Mouse (Mus musculus) kidney, adult 2 months (tissue): ENCODE data around the gene Lgals8. TPM values are rescaled to one million over a fixed set of nuclear protein-coding genes. Genes with fewer than 3 reads are reported as not detected.
A peak's percentile ranks its signal among the peaks of the same experiment; 100 is the strongest.

Experiments
- DNase-seq: peaks from one replicate; pipeline ENCODE4 v3.0.0; 2021
- H3K27ac ChIP-seq: fragments of 200-500 bp; 2 replicates; pipeline ENCODE4 v1.5.1; 2012; ENCODE audit warnings: low read depth, low read length, control low read depth, inconsistent platforms; ENCODE audit not compliant: insufficient read depth
- H3K27me3 ChIP-seq: fragments of 200-500 bp; replicated peaks from 2 replicates; pipeline ENCODE4 v1.6.1; 2012; ENCODE audit warnings: mild to moderate bottlenecking, moderate library complexity, low read length, inconsistent platforms; ENCODE audit not compliant: control insufficient read depth, insufficient read depth
- H3K36me3 ChIP-seq: fragments of 200-500 bp; 2 replicates; pipeline ENCODE4 v1.6.1; 2012; ENCODE audit warnings: mild to moderate bottlenecking, moderate library complexity, low read length, inconsistent platforms; ENCODE audit not compliant: control insufficient read depth, insufficient read depth
- H3K4me1 ChIP-seq: fragments of 200-500 bp; 2 replicates; pipeline ENCODE4 v1.6.1; 2011; ENCODE audit warnings: low read length; ENCODE audit not compliant: control insufficient read depth, insufficient read depth
- H3K4me3 ChIP-seq: fragments of 200-500 bp; 2 replicates; pipeline ENCODE4 v1.5.1; 2011; ENCODE audit warnings: mild to moderate bottlenecking, low read depth, low read length, control low read depth; ENCODE audit not compliant: insufficient read depth
- CTCF ChIP-seq: fragments of 200-500 bp; conservative IDR thresholded peaks from 2 replicates; pipeline ENCODE4 v1.5.1; 2011; ENCODE audit warnings: low read depth, mild to moderate bottlenecking, control low read depth, low read length, moderate library complexity, mixed read lengths; ENCODE audit not compliant: insufficient read depth, insufficient read length
- POLR2A ChIP-seq: fragments of 200-500 bp; IDR thresholded peaks from one replicate; pipeline ENCODE4 v1.6.1; 2011; ENCODE audit warnings: low read depth, low read length, control low read depth
- WGBS: fragments of 180-500 bp; shearing (Covaris S2); methylation state at CpG from one replicate; pipeline ENCODE4 v1.1.7; 2018; 5-methylcytosine and 5-hydroxymethylcytosine counted together
- polyA plus RNA-seq: library from polyadenylated mRNA; depleted of rRNA; stranded (reverse); fragments of >200 nt; gene quantifications from 2 replicates; pipeline ENCODE4 v1.2.3, GENCODE M21; 2012

Gene Lgals8
- polyA plus RNA-seq, 1 experiment: 40.3 TPM

- DNase-seq: peak; percentile 97
- WGBS: under 1% methylated on average over 59 of the region's 59 CpGs
- Histone ChIP-seq H3K36me3 (no peaks in the 10 kb centered on the region), H3K4me3 (peak overlapping the region; percentile 99), H3K27ac (peak overlapping the region; percentile 91), H3K4me1 (peaks cover 9% of the 10 kb centered on the region), H3K27me3 (no peaks in the 10 kb centered on the region)
- TF ChIP-seq POLR2A: peak; percentile 30
- no peak for TF ChIP-seq CTCF
These were observed 3.6 kb downstream of the Lgals8 start for GRCm38 (mm10) chr13:12460881-12461729.

GRCm38 (mm10) chr13:12460443-12460842 is 4.3 kb downstream of the Lgals8 start:
- DNase-seq: peak; percentile 82

DNA sequence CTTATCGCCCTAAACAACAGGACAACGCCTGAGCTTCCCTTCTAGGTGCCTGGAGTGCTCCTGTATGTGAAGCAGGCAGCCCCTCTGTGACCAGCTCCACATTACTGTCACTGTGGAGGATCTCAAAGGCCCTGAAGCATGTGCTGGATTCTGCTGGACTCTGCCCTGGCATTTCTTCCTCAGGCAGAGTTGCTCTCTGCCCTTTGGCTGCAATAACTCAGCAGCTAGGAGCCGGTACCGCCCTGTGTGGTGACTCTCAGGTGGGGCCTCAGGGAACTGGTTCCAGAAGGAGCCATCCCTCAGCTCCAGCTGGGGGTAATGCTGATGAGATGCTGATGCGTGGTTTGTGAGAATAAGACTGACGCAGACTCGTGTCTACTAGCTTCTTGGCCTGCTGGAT is 8.0 kb downstream of the Lgals8 start:
- H3K4me1 ChIP-seq: peaks cover 21% of the 10 kb centered on the region
- H3K4me3 ChIP-seq: no peak overlapping the region
- peak; percentile 85 for DNase-seq
- TF ChIP-seq POLR2A: no peak
- TF ChIP-seq CTCF: no peak
- H3K27ac ChIP-seq: peak overlapping the region; percentile 85
- no peaks in the 10 kb centered on the region for H3K36me3 ChIP-seq
- no peaks in the 10 kb centered on the region for H3K27me3 ChIP-seq
- WGBS: 63% methylated on average over 7 of the region's 7 CpGs

More at GRCm38 (mm10) chr13:12460443-12460842, 4.3 kb downstream of the Lgals8 start:
- Histone ChIP-seq H3K27me3 (no peaks in the 10 kb centered on the region), H3K36me3 (no peaks in the 10 kb centered on the region), H3K27ac (peak overlapping the region; percentile 91), H3K4me1 (peaks cover 15% of the 10 kb centered on the region), H3K4me3 (peak overlapping the region; percentile 99)
- TF ChIP-seq POLR2A (no peak), CTCF (no peak)
- under 1% methylated on average over 8 of the region's 8 CpGs for WGBS

GRCm38 (mm10) chr13:12454686-12455390 is 9.9 kb downstream of the Lgals8 start:
- peak; percentile 65 for DNase-seq
- H3K27me3 ChIP-seq: no peaks in the 10 kb centered on the region
- H3K4me3 ChIP-seq: no peak overlapping the region
- WGBS: 67% methylated on average over 7 of the region's 7 CpGs
- peak overlapping the region; percentile 37; the same call in 1 of the 2 replicates for H3K27ac ChIP-seq
- peaks cover 20% of the 10 kb centered on the region for H3K4me1 ChIP-seq
- TF ChIP-seq POLR2A: no peak
- no peak for TF ChIP-seq CTCF
- H3K36me3 ChIP-seq: no peaks in the 10 kb centered on the region

- Histone ChIP-seq H3K4me3 (no peak overlapping the region), H3K27ac (no peak overlapping the region), H3K36me3 (no peaks in the 10 kb centered on the region), H3K4me1 (peaks cover 17% of the 10 kb centered on the region), H3K27me3 (no peaks in the 10 kb centered on the region)
- DNase-seq: no peak
- WGBS: 93% methylated on average over 14 of the region's 14 CpGs
- TF ChIP-seq POLR2A (no peak), CTCF (no peak)
These were observed 11.6 kb downstream of the Lgals8 start for GRCm38 (mm10) chr13:12453150-12453549.

DNA sequence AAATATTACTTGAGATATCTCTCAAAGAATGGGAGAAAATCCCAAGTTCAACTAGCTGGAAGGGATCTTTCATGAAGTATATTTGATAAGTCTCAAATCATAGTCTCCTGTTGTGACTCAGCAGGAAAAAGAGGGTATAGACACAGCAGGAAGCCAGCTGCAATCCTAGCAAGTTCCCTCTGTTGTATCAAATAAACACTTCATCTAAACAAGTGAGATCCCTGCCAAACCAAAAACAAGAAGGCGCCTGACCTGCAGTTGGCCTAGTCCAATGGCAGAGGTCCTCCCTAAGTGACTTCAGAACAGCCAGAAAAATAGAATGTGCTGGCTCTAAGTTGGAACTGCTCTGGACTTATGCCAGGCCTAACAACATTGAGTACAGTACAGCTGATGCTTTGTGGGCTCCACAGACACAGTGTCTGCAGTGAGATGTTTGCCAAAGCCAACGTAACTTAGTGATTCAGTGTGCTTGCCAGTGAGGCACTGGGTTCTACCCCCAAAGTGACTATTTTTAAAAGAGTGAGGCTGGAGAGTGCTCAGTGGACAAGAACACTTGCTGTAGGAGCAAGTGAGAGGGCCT is 22.6 kb downstream of the Lgals8 start:
- peak; percentile 47 for DNase-seq
- Histone ChIP-seq H3K27ac (no peak overlapping the region), H3K36me3 (peaks cover 5% of the 10 kb centered on the region), H3K27me3 (no peaks in the 10 kb centered on the region), H3K4me3 (no peak overlapping the region), H3K4me1 (no peaks in the 10 kb centered on the region)
- WGBS: 83% methylated on average over 2 of the region's 2 CpGs
- TF ChIP-seq POLR2A (no peak), CTCF (no peak)

- TF ChIP-seq CTCF: no peak
- TF ChIP-seq POLR2A: no peak
- DNase-seq: no peak
- Histone ChIP-seq H3K27ac (no peak overlapping the region), H3K4me3 (no peak overlapping the region), H3K4me1 (no peaks in the 10 kb centered on the region), H3K27me3 (no peaks in the 10 kb centered on the region), H3K36me3 (peaks cover 5% of the 10 kb centered on the region)
- WGBS: 94% methylated on average over 6 of the region's 6 CpGs
These were observed 23.9 kb downstream of the Lgals8 start for GRCm38 (mm10) chr13:12440813-12441212.
